In the genomic region with DNA sequence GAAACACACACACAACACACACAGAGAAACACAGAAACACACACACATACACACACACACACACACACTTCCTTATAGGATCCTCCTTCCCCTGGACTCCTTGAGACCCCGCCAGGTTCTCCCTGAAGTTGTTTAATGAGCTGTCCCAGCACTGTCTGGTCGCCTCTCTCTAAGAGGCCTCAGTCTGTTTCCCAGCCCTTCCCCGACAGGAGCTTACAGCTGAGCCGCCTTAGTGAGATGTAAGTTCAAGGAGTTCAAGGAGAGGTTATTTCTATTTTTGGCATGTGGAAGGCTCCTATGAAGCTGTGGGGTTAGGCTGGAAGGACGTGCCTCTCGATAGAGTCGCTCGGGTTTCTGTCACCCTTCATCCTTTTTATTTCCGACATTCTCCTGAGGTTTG, we compare ENCODE assay signal across 14 mouse cellular contexts.
A peak's percentile ranks its signal among the peaks of the same experiment; 100 is the strongest.
DNase-seq lines count a peak whose midpoint lies in the region; ATAC-seq and TF ChIP-seq lines count a peak whose summit lies in the region.
"Had no signal": no experiment of that assay in that cellular context is flagged by ENCODE, and none has a peak within 500 bp of the region (broad histone marks: within the 10 kb centered on the region; RNA-seq: fewer than 3 reads in every experiment).

No protein-coding gene starts in this region.

- peaks cover 23% of the 10 kb centered on the region for H3K27me3 ChIP-seq in heart, embryonic 12.5 days (replicated peaks)
- H3K27me3 ChIP-seq in limb, embryonic 13.5 days, result peaks cover 39% of the 10 kb centered on the region
- H3K27me3 ChIP-seq in limb, embryonic 10.5 days (ENCODE audit: low read depth, poor library complexity, severe bottlenecking), result peaks cover 78% of the 10 kb centered on the region
- peaks cover 3% of the 10 kb centered on the region; the same call in 1 of the 2 replicates for H3K27me3 ChIP-seq in embryonic facial prominence, embryonic 14.5 days (replicated peaks; ENCODE audit: control insufficient read depth, insufficient read depth, low read length)
- H3K27me3 ChIP-seq in intestine, postnatal 0 days (replicated peaks; ENCODE audit: control insufficient read depth, insufficient read depth, low read length), result peaks cover 10% of the 10 kb centered on the region; the same call in 1 of the 2 replicates

- H3K4me1 ChIP-seq in heart, embryonic 12.5 days (replicated peaks), result peaks cover 29% of the 10 kb centered on the region
- peaks cover 23% of the 10 kb centered on the region for H3K4me1 ChIP-seq in limb, embryonic 13.5 days
- H3K4me1 ChIP-seq in limb, embryonic 10.5 days, result peaks cover 32% of the 10 kb centered on the region
- H3K4me1 ChIP-seq in embryonic facial prominence, embryonic 14.5 days (ENCODE audit: control insufficient read depth, insufficient read depth, low read length), result peaks cover 9% of the 10 kb centered on the region
- H3K4me1 ChIP-seq in intestine, postnatal 0 days (replicated peaks; ENCODE audit: control insufficient read depth, insufficient read depth, low read length), result no peaks in the 10 kb centered on the region
- H3K4me1 ChIP-seq: liver, embryonic 15.5 days had no signal

- no peak overlapping the region for H3K9ac ChIP-seq in heart, embryonic 12.5 days
- H3K9ac ChIP-seq in limb, embryonic 13.5 days, result no peak overlapping the region
- H3K9ac ChIP-seq in embryonic facial prominence, embryonic 14.5 days (ENCODE audit: low read depth, low read length), result 0 out of 2 replicates have a peak overlapping the region, but pooled peaks have one; percentile 8
- no peak overlapping the region for H3K9ac ChIP-seq in intestine, postnatal 0 days (ENCODE audit: low read depth, low read length)
- H3K9ac ChIP-seq: forebrain, postnatal 0 days; hindbrain, embryonic 13.5 days; limb, embryonic 12.5 days; liver, embryonic 15.5 days had no signal

- no peak for TF ChIP-seq CTCF in intestine, postnatal 0 days (IDR thresholded peaks at IDR 0.05; ENCODE audit: low read depth)

- H3K27ac ChIP-seq in heart, embryonic 12.5 days (ENCODE audit: poor library complexity, severe bottlenecking), result no peak overlapping the region
- no peak overlapping the region for H3K27ac ChIP-seq in limb, embryonic 13.5 days
- H3K27ac ChIP-seq in limb, embryonic 10.5 days, result no peak overlapping the region
- no peak overlapping the region for H3K27ac ChIP-seq in embryonic facial prominence, embryonic 14.5 days (replicated peaks; ENCODE audit: low read depth, low read length)
- H3K27ac ChIP-seq in intestine, postnatal 0 days (ENCODE audit: low read depth, low read length), result no peak overlapping the region
- H3K27ac ChIP-seq: embryonic facial prominence, embryonic 12.5 days; hindbrain, embryonic 13.5 days; limb, embryonic 12.5 days; liver, embryonic 15.5 days had no signal

- intact Hi-C loops in heart, postnatal 14 days (cut with DNase I), result no loop called here

- peak overlapping the region; percentile 58 for H3K4me2 ChIP-seq in heart, embryonic 12.5 days
- H3K4me2 ChIP-seq in limb, embryonic 13.5 days (replicated peaks), result peak overlapping the region; percentile 38; the same call in 1 of the 2 replicates
- peak overlapping the region; percentile 38; the same call in 1 of the 2 replicates for H3K4me2 ChIP-seq in embryonic facial prominence, embryonic 14.5 days (ENCODE audit: low read depth, low read length)
- no peak overlapping the region for H3K4me2 ChIP-seq in intestine, postnatal 0 days (replicated peaks; ENCODE audit: low read depth)
- H3K4me2 ChIP-seq: embryonic facial prominence, embryonic 12.5 days; hindbrain, embryonic 13.5 days had no signal

- ATAC-seq in heart, embryonic 12.5 days (ENCODE audit: insufficient number of reproducible peaks, low FRiP score), result no peak
- ATAC-seq in limb, embryonic 13.5 days (ENCODE audit: low FRiP score, low read depth), result no peak
- no peak for ATAC-seq in embryonic facial prominence, embryonic 14.5 days (ENCODE audit: low read depth)
- ATAC-seq in intestine, postnatal 0 days, result 0 out of 2 replicates have a peak, but pooled peaks have one; percentile 10
- ATAC-seq: activated CD4-positive, CD25-positive, alpha-beta regulatory T cell, adult 4 months had no signal

- H3K36me3 ChIP-seq in heart, embryonic 12.5 days, result no peaks in the 10 kb centered on the region
- H3K36me3 ChIP-seq in limb, embryonic 13.5 days, result no peaks in the 10 kb centered on the region
- no peaks in the 10 kb centered on the region for H3K36me3 ChIP-seq in limb, embryonic 10.5 days
- H3K36me3 ChIP-seq in embryonic facial prominence, embryonic 14.5 days (ENCODE audit: control insufficient read depth, insufficient read depth, low read length), result no peaks in the 10 kb centered on the region
- no peaks in the 10 kb centered on the region for H3K36me3 ChIP-seq in intestine, postnatal 0 days (ENCODE audit: control insufficient read depth, insufficient read depth)
- H3K36me3 ChIP-seq: embryonic facial prominence, embryonic 12.5 days; hindbrain, embryonic 13.5 days; limb, embryonic 12.5 days; liver, embryonic 15.5 days had no signal

- H3K4me3 ChIP-seq in heart, embryonic 12.5 days, result no peak overlapping the region
- no peak overlapping the region for H3K4me3 ChIP-seq in limb, embryonic 13.5 days
- no peak overlapping the region for H3K4me3 ChIP-seq in limb, embryonic 10.5 days
- no peak overlapping the region for H3K4me3 ChIP-seq in embryonic facial prominence, embryonic 14.5 days (ENCODE audit: low read depth, low read length)
- no peak overlapping the region for H3K4me3 ChIP-seq in intestine, postnatal 0 days (ENCODE audit: low read depth, low read length)
- H3K4me3 ChIP-seq: embryonic facial prominence, embryonic 12.5 days; hindbrain, embryonic 13.5 days; limb, embryonic 12.5 days; liver, embryonic 15.5 days had no signal

- WGBS in heart, embryonic 12.5 days, result 12% methylated on average over 9 of the region's 9 CpGs
- 19% methylated on average over 9 of the region's 9 CpGs for WGBS in limb, embryonic 13.5 days
- 30% methylated on average over 9 of the region's 9 CpGs for WGBS in limb, embryonic 10.5 days
- 15% methylated on average over 9 of the region's 9 CpGs for WGBS in embryonic facial prominence, embryonic 14.5 days
- 11% methylated on average over 9 of the region's 9 CpGs for WGBS in intestine, postnatal 0 days

- DNase-seq in heart, postnatal 14 days, result no peak
- no peak for DNase-seq in limb, embryonic 10.5 days (ENCODE audit: low spot score)
- DNase-seq in embryonic facial prominence, embryonic 14.5 days (ENCODE audit: low spot score), result peak; percentile 32
- no peak for DNase-seq in Muller cell, postnatal 12 days (ENCODE audit: inconsistent ontology term)
- DNase-seq in adrenal gland, postnatal 25 days, result no peak

- no peaks in the 10 kb centered on the region for H3K9me3 ChIP-seq in heart, embryonic 12.5 days (replicated peaks)
- H3K9me3 ChIP-seq in limb, embryonic 13.5 days, result no peaks in the 10 kb centered on the region
- no peaks in the 10 kb centered on the region for H3K9me3 ChIP-seq in limb, embryonic 10.5 days (replicated peaks)
- no peaks in the 10 kb centered on the region for H3K9me3 ChIP-seq in embryonic facial prominence, embryonic 14.5 days (ENCODE audit: control insufficient read depth, low read length)
- H3K9me3 ChIP-seq in intestine, postnatal 0 days (ENCODE audit: control insufficient read depth), result no peaks in the 10 kb centered on the region
- H3K9me3 ChIP-seq: embryonic facial prominence, embryonic 12.5 days; hindbrain, embryonic 13.5 days; limb, embryonic 12.5 days; liver, embryonic 15.5 days had no signal
